Mouse (Mus musculus) kidney, embryonic 16.5 days (tissue): ENCODE measurements around the gene Neurog3. TPM values are rescaled to one million over a fixed set of nuclear protein-coding genes. Genes with fewer than 3 reads are reported as not detected.

Experiments used
- ATAC-seq: fragments of 200-750 bp; cut with Nextera tagmentation; 2 replicates; pipeline ENCODE4 v1.8.0; 2017; ENCODE audit warnings: moderate TSS enrichment; ENCODE audit not compliant: low FRiP score, low TSS enrichment
- H3K27ac ChIP-seq: fragments of 300-500 bp; sonication (generic); 2 replicates; pipeline ENCODE4 v1.5.1; 2014; ENCODE audit warnings: low read length
- H3K27me3 ChIP-seq: fragments of 300-500 bp; sonication (generic); 2 replicates; pipeline ENCODE4 v1.6.1; 2014; ENCODE audit warnings: low read length, control low read depth, mixed read lengths; ENCODE audit not compliant: insufficient read depth
- H3K36me3 ChIP-seq: fragments of 300-500 bp; sonication (generic); 2 replicates; pipeline ENCODE4 v1.6.1; 2014; ENCODE audit warnings: low read length, control low read depth, mixed read lengths; ENCODE audit not compliant: insufficient read depth
- H3K4me1 ChIP-seq: fragments of 300-500 bp; sonication (generic); 2 replicates; pipeline ENCODE4 v1.6.1; 2014; ENCODE audit warnings: low read length, control low read depth, mixed read lengths; ENCODE audit not compliant: insufficient read depth
- H3K4me2 ChIP-seq: fragments of 300-500 bp; sonication (generic); replicated peaks from 2 replicates; pipeline ENCODE4 v1.6.1; 2014; ENCODE audit warnings: low read depth, low read length
- H3K4me3 ChIP-seq: fragments of 300-500 bp; sonication (generic); 2 replicates; pipeline ENCODE4 v1.5.1; 2014; ENCODE audit warnings: mild to moderate bottlenecking, low read length
- H3K9ac ChIP-seq: fragments of 300-500 bp; sonication (generic); replicated peaks from 2 replicates; pipeline ENCODE4 v1.6.1; 2014; ENCODE audit warnings: low read length
- H3K9me3 ChIP-seq: fragments of 300-500 bp; sonication (generic); 2 replicates; pipeline ENCODE4 v1.6.1; 2016; ENCODE audit warnings: low read length, control low read depth
- WGBS: fragments of 180-500 bp; shearing (Covaris S2); extraction: QIAGEN DNeasy Blood & Tissue Kit; methylation state at CpG from one replicate; pipeline ENCODE4 v1.1.7; 2014; 5-methylcytosine and 5-hydroxymethylcytosine counted together
- polyA plus RNA-seq: library from polyadenylated mRNA; unstranded; fragments of >200 nt; fragmentation: Nextera tagmentation; extraction: Ambion mirVana; gene quantifications from 2 replicates; pipeline ENCODE4 v1.2.1, GENCODE M21; 2015

The Neurog3 gene
- polyA plus RNA-seq = not detected in 2 replicates

DNA sequence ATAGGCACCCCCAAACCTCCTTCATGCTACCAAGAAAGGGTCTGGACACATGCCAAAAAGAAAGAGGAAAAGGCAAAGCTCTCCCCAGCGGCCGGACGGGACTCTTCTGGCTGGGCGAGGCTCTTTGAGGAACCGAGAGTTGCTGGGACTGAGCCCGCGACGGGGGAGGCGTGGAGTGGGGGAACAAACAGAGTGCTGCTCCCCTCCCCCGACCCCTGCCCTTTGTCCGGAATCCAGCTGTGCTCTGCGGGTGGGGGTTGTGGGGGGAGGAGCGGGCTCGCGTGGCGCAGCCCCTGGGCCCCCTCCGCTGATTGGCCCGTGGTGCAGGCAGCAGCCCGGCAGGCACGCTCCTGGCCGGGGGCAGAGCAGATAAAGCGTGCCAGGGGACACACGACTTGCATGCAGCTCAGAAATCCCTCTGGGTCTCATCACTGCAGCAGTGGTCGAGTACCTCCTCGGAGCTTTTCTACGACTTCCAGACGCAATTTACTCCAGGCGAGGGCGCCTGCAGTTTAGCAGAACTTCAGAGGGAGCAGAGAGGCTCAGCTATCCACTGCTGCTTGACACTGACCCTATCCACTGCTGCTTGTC, at the start of gene Neurog3:
Gene Neurog3 (plus strand): TSS at position 400 of the 591 bp plus-strand sequence.
- H3K27ac ChIP-seq = no peak within 1 kb of the TSS
- no peak within 1 kb of the TSS for H3K9ac ChIP-seq
- H3K4me2 ChIP-seq = peak within 1 kb of the TSS; percentile 48
- ATAC-seq = no peak
- H3K9me3 ChIP-seq = no peaks in the 10 kb centered on the region
- 0 out of 2 replicates have a peak, but pooled peaks cover 5% of the 10 kb centered on the region for H3K4me1 ChIP-seq
- under 1% methylated on average over 29 of the region's 29 CpGs for WGBS
- H3K36me3 ChIP-seq = no peaks in the 10 kb centered on the region
- H3K4me3 ChIP-seq = peak within 1 kb of the TSS; percentile 31
- peaks cover 100% of the 10 kb centered on the region for H3K27me3 ChIP-seq

DNA sequence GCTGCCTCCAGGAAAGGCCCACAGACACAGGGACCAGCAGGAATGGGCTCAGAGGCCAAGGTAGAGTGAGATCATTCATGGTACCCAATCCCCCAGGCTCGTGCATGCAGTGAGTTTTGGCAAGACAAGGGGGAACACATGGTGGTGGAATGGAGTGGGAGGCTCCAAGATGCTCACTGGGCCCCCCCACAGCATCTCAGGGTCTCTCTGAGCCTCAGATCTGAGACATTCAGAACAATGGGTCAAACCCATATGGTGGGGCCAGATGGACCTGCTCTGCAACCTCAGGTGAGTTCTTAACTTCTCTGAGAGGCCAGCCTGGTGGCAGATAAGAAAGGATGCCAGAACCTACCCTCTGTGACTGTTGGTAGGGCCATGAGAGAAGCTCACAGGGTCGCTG, 46.8 kb upstream of the Neurog3 start:
- H3K4me2 ChIP-seq = no peak overlapping the region
- no peak for ATAC-seq
- H3K4me3 ChIP-seq = no peak overlapping the region
- no peak overlapping the region for H3K9ac ChIP-seq
- no peak overlapping the region for H3K27ac ChIP-seq
- no peaks in the 10 kb centered on the region for H3K36me3 ChIP-seq
- peaks cover 3% of the 10 kb centered on the region; the same call in 1 of the 2 replicates for H3K4me1 ChIP-seq
- H3K9me3 ChIP-seq = peaks cover 5% of the 10 kb centered on the region
- no peaks in the 10 kb centered on the region for H3K27me3 ChIP-seq
- 65% methylated on average over 2 of the region's 2 CpGs for WGBS

DNA sequence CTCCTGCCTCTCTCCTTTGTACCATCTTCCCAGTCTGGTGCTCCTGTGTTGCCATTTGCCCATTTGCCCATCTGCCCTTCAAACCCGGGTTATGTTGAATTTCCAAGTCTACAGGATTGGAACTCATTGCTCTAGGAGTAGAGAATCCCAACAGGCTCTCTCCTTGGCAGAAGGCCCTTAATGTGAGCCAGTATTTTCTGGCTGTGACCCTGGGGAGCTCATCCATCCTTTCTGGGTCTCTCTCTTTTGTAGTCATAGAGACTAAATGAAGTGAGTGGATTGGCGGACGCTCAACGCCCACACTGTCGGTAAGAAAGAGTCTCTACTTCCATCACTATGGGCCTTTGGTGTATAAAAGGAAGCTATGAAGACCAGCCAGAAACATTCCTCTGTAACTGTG, 46.1 kb upstream of the Neurog3 start:
- WGBS = 95% methylated on average over 5 of the region's 5 CpGs

DNA sequence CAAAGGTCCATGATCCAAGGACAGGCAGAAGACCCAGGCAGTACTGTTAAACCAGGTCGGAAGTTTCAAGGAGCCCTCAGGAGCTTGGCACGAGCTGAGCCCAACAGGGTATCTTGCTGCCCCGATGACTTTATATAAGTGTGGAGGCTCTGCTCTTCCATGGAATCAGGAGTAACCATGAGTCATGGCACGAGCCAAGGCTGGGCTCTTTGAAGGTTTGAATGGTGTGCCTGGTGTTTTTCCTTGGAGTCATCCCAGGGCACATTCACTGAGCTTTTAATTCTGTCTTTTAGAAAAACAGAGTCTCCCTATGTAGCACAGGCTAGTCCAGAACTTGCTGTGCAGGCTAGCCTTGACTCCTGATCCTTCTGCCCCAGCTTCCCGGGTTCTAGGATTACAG, 44.5 kb upstream of the Neurog3 start:
- WGBS = 81% methylated on average over 5 of the region's 5 CpGs
- no peaks in the 10 kb centered on the region for H3K27me3 ChIP-seq
- no peaks in the 10 kb centered on the region for H3K36me3 ChIP-seq
- no peak overlapping the region for H3K4me2 ChIP-seq
- peaks cover 3% of the 10 kb centered on the region; the same call in 1 of the 2 replicates for H3K4me1 ChIP-seq
- ATAC-seq = no peak
- no peak overlapping the region for H3K27ac ChIP-seq
- no peak overlapping the region for H3K9ac ChIP-seq
- H3K9me3 ChIP-seq = peaks cover 5% of the 10 kb centered on the region
- H3K4me3 ChIP-seq = no peak overlapping the region

More for the DNA sequence above, 46.1 kb upstream of the Neurog3 start:
- Histone ChIP-seq H3K27ac (no peak overlapping the region), H3K4me1 (peaks cover 3% of the 10 kb centered on the region; the same call in 1 of the 2 replicates), H3K4me3 (no peak overlapping the region), H3K9ac (no peak overlapping the region), H3K9me3 (peaks cover 5% of the 10 kb centered on the region), H3K36me3 (no peaks in the 10 kb centered on the region), H3K4me2 (no peak overlapping the region), H3K27me3 (no peaks in the 10 kb centered on the region)
- ATAC-seq = no peak

DNA sequence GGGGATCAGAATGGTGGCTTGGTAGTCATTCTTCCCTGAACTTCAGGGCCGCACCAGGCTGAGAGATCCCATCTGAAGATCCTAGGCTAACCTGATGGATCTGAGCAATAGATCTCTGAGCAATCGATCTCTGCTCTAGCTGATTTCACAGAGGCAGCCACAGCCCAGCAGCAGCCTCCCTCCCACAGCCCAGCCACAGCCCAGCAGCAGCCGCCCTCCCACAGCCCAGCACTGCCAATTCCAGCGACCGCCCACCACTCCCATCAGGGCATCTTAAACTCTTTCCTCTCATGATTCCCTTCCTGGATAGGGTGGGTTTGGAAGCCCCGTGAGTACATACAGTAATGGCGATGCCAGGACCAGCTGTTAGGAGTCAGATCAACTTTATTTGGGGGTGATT, 43.8 kb upstream of the Neurog3 start:
- H3K9me3 ChIP-seq = peaks cover 5% of the 10 kb centered on the region
- 46% methylated on average over 7 of the region's 7 CpGs for WGBS
- H3K27ac ChIP-seq = 0 out of 2 replicates have a peak overlapping the region, but pooled peaks have one; percentile 29
- H3K4me1 ChIP-seq = peaks cover 3% of the 10 kb centered on the region; the same call in 1 of the 2 replicates
- H3K4me3 ChIP-seq = no peak overlapping the region
- peak; percentile 54; the same call in 1 of the 2 replicates for ATAC-seq
- no peaks in the 10 kb centered on the region for H3K27me3 ChIP-seq
- no peak overlapping the region for H3K9ac ChIP-seq
- H3K4me2 ChIP-seq = no peak overlapping the region
- H3K36me3 ChIP-seq = no peaks in the 10 kb centered on the region

DNA sequence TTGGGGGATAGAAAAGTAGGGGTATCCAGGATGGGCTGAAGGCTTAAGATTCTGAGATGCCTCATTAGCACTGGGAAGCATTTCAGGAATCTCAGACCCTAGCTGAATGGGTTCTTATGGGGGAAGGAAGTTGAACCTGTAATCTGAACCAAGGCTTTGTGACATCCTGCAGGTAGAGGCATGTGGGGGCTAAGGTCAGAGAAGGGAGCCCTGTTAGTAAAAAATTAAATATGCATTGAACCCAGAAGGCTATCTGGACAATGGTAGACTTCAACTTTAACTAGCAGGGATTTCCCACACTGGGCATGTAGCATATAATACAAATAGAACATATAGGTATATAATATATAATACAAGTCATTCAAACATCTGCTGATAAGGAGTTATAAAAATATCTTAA, 43.4 kb upstream of the Neurog3 start:
- Histone ChIP-seq H3K27ac (0 out of 2 replicates have a peak overlapping the region, but pooled peaks have one; percentile 29), H3K4me2 (no peak overlapping the region)

DNA sequence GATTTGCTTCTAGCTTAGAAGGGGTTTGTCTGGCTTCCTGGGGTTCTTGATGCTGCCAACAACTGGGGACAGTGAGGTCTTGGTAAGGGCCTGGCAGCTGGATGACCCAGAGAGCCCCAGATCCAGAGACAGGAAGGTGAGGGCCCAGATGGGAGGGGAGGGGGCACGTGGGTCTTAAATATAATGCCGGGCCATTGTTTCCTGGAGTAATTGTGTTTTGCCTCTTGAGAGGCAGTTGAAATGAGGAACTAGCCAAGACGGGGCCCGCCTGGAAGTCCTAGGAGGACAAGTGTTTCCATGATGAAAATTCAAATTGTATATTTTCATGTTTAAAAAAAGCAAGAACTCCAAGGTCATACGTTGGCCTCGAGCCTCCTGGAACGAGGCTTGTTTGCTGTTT, 39.0 kb upstream of the Neurog3 start:
- WGBS = 70% methylated on average over 7 of the region's 7 CpGs
- no peak for ATAC-seq
- no peak overlapping the region for H3K9ac ChIP-seq

More for the DNA sequence above, 43.4 kb upstream of the Neurog3 start:
- Histone ChIP-seq H3K9ac (no peak overlapping the region), H3K4me3 (no peak overlapping the region), H3K27me3 (no peaks in the 10 kb centered on the region), H3K4me1 (peaks cover 3% of the 10 kb centered on the region; the same call in 1 of the 2 replicates), H3K9me3 (peaks cover 5% of the 10 kb centered on the region), H3K36me3 (no peaks in the 10 kb centered on the region)
- peak; percentile 27; the same call in 1 of the 2 replicates for ATAC-seq

DNA sequence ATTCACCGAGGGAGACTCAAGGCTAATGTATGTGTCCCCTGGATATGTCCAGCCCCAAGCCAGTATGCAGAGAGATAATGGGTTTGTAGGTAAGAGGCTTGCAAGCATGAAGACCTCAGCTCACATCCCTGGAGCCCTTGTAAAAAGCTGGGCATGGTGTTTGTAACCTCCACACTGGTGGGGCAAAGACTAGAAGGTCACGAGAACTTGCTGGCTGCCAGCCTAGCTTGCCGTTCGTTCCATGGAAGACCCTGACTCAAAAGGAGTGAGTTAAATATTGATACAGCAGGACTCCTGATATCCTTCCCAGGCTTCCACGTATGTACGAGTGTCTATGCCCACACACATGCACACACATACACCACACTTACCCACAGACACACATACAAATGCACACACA, 38.5 kb upstream of the Neurog3 start:
- Histone ChIP-seq H3K27ac (no peak overlapping the region), H3K4me2 (no peak overlapping the region), H3K9ac (no peak overlapping the region), H3K27me3 (no peaks in the 10 kb centered on the region), H3K36me3 (no peaks in the 10 kb centered on the region), H3K9me3 (peaks cover 5% of the 10 kb centered on the region), H3K4me1 (no peaks in the 10 kb centered on the region), H3K4me3 (no peak overlapping the region)
- no peak for ATAC-seq
- 87% methylated on average over 6 of the region's 6 CpGs for WGBS

More for the DNA sequence above, 39.0 kb upstream of the Neurog3 start:
- no peaks in the 10 kb centered on the region for H3K27me3 ChIP-seq
- no peak overlapping the region for H3K27ac ChIP-seq
- H3K4me3 ChIP-seq = no peak overlapping the region
- H3K9me3 ChIP-seq = peaks cover 5% of the 10 kb centered on the region
- H3K4me2 ChIP-seq = no peak overlapping the region
- H3K36me3 ChIP-seq = no peaks in the 10 kb centered on the region
- H3K4me1 ChIP-seq = peaks cover 3% of the 10 kb centered on the region; the same call in 1 of the 2 replicates

DNA sequence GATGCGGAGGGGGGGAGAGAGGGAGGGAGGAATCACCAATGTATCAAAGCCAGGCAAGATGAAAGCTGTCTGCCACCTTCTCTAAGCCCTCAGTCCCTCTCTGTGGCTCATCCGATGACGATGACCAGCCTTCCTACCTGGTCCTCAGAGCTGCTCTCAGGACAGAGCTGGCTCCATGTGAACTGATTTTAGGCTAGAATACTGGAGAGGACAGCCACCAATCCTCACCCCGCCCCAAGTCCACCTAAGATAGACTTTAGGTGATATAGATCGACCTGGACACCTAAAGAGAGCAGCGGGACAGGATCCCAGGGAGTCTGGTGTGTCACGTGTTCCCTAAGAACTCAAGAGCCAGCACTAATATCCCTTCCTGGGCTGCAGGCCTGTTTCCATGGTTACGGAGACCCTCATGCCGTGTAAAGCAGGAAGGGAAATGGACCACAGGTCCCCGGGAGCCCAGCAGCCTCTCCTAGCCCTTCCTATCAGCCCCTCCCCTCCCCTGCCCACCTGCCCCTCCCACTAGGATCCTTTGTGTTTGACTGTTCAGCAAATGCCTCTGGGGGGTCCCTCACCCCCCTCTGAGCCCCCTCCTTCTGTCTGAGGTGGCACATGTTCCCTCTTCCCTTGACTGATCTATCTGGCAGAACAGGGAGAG, 33.0 kb upstream of the Neurog3 start:
- Histone ChIP-seq H3K4me1 (no peaks in the 10 kb centered on the region), H3K36me3 (no peaks in the 10 kb centered on the region), H3K9me3 (no peaks in the 10 kb centered on the region), H3K4me3 (no peak overlapping the region), H3K9ac (no peak overlapping the region), H3K4me2 (no peak overlapping the region), H3K27ac (no peak overlapping the region), H3K27me3 (peaks cover 16% of the 10 kb centered on the region)
- no peak for ATAC-seq
- 59% methylated on average over 10 of the region's 10 CpGs for WGBS
